Mouse (Mus musculus): ENCODE results near the gene Polr2e. TPM values are rescaled to one million over a fixed set of nuclear protein-coding genes. Genes with fewer than 3 reads are reported as not detected.
A peak's percentile ranks its signal among the peaks of the same experiment; 100 is the strongest.
"Not testable (repeated sequence)": the region's sequence is repeated elsewhere in the genome, so short reads cannot be mapped to it uniquely, and the experiment has no call there.

Polr2e gene
- polyA plus RNA-seq, 1 experiment from 2014 or later: 145 TPM

DNA sequence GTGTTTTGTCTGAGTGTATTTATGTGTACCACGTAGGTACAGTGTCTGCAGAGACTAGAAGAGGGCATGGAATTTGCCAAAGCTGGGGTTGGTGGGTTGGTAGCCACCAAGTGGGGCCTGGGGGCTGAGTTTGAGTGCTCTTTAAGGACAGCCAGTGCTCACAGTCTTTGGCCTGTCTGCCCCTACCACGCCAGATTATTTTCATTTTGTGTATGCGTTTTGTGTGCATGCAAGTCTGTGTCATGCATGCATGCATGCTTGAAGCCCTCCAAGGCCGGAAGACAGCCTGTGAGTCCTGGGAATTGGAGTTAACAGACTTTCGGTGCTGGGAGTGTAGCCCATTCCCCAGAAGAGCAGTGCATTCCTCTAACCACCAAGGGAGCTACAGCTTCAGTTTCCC, 15.8 kb upstream of the Polr2e start:
- Histone ChIP-seq H3K4me3 (peak overlapping the region; percentile 59), H3K27me3 (no peaks in the 10 kb centered on the region), H3K27ac (replicated peaks) (no peak overlapping the region), H3K9me3 (no peaks in the 10 kb centered on the region), H3K4me2 (peak overlapping the region; percentile 60), H3K9ac (peak overlapping the region; percentile 74; the same call in 1 of the 2 replicates), H3K36me3 (peaks cover 25% of the 10 kb centered on the region), H3K4me1 (replicated peaks) (peaks cover 21% of the 10 kb centered on the region)
- no peak for ATAC-seq (ENCODE audit: low FRiP score, low read depth)
- WGBS: 76% methylated on average over 5 of the region's 5 CpGs

DNA sequence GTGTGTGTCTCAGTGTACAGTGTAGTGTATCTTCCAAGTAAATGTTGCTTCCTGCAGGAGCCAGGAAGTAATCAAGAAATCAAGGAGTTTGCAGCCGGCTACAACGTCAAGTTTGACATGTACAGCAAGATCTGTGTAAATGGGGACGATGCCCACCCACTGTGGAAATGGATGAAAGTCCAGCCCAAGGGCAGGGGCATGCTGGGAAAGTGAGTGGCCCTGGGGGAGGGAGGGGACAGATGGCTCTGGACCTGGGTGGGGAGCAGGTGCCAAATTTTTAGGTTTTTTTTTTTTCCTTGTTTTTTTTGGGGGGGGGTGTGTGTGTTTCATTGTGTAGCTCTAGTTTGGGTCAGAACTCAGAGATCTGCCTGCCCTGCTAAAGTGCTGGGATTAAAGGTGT, 15.3 kb upstream of the Polr2e start:
- Histone ChIP-seq H3K36me3 (peaks cover 25% of the 10 kb centered on the region), H3K4me3 (peak overlapping the region; percentile 59), H3K4me1 (replicated peaks) (peaks cover 21% of the 10 kb centered on the region), H3K9ac (peak overlapping the region; percentile 74), H3K27ac (replicated peaks) (peak overlapping the region; percentile 90; the same call in 1 of the 2 replicates), H3K4me2 (peak overlapping the region; percentile 60)
- not testable (repeated sequence) for H3K27me3 ChIP-seq; H3K9me3 ChIP-seq; ATAC-seq (ENCODE audit: low FRiP score, low read depth)
- 2% methylated on average over 3 of the region's 3 CpGs for WGBS

DNA sequence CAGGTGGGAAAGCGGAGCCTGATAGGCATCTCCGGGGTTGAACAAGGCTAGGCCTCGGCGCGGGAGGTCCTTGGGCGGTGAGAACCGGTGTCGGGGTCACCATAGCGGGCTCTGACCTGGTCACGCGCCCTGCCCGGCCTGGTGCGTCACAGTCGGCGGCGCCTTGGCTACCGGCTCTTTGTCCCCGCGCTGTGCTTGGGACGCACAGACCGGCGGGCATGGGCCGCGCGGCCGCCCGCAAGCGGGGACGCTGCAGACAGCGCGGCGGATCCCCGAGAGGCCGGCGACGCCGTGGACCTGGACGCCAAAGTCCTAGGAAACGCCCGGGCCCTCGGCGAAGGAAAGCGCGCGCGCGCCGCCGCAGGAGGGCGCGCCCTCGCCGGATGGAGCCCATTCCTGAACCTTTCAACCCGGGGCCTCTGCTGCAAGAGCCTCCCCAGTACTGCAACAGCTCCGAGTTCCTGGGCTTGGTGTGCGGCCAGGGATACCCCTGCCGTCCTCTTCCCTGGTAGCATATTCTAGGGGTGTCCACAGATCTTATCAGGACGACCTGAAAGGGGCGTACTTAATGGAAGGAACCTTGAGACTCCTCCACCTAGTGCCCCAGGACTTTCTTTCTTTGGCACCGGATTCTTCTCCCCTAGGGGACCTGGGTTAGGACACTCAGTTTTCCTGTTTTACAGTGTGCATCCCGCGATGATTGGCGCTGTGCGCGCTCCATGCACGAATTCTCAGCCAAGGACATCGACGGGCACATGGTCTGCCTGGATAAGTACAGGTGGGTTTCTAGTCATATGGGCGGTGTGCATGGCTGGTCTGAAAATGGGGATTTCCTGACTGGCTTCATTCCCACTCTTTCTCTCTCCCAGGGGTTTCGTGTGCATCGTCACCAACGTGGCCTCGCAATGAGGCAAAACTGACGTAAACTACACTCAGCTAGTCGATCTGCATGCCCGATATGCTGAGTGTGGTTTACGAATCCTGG, 14.5 kb upstream of the Polr2e start:
- Histone ChIP-seq H3K4me2 (peak overlapping the region; percentile 60), H3K9ac (peak overlapping the region; percentile 74), H3K36me3 (peaks cover 21% of the 10 kb centered on the region), H3K27ac (replicated peaks) (peak overlapping the region; percentile 90), H3K4me1 (replicated peaks) (peaks cover 21% of the 10 kb centered on the region), H3K4me3 (peak overlapping the region; percentile 59), H3K27me3 (no peaks in the 10 kb centered on the region), H3K9me3 (no peaks in the 10 kb centered on the region)
- WGBS: 1% methylated on average over 77 of the region's 77 CpGs
- peak; percentile 46; the same call in 1 of the 2 replicates for ATAC-seq (ENCODE audit: low FRiP score, low read depth)

DNA sequence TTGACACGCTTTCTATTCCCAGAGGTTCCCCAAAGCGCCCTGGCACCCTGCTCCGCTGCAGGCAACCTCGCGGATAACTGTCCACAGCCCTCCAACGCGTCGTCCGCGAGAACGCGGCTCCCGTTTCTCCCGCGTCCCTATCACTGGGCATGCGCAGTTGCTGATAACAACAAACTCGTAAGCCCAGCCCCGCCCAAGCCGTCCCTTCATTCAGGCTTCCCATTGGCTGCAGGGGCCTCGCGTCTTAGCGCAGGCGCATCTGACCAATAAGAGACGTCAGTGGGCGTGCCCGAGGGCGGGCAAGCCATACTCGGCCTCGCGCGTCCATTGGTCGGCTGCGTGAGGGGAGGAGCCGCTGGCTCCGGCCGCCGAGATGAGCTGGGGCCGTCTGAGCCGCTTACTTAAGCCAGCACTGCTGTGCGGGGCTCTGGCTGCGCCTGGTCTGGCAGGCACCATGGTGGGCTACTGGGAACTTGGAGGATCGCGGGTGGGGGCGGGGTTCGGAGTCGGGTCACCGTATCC, 13.7 kb upstream of the Polr2e start:
- Histone ChIP-seq H3K27ac (replicated peaks) (peak overlapping the region; percentile 90), H3K4me2 (peak overlapping the region; percentile 60), H3K9me3 (no peaks in the 10 kb centered on the region), H3K4me1 (replicated peaks) (peaks cover 21% of the 10 kb centered on the region), H3K36me3 (peaks cover 20% of the 10 kb centered on the region), H3K4me3 (peak overlapping the region; percentile 59), H3K9ac (peak overlapping the region; percentile 74), H3K27me3 (no peaks in the 10 kb centered on the region)
- 0% methylated on average over 47 of the region's 47 CpGs for WGBS
- peak; percentile 97 for ATAC-seq (ENCODE audit: low FRiP score, low read depth)

DNA sequence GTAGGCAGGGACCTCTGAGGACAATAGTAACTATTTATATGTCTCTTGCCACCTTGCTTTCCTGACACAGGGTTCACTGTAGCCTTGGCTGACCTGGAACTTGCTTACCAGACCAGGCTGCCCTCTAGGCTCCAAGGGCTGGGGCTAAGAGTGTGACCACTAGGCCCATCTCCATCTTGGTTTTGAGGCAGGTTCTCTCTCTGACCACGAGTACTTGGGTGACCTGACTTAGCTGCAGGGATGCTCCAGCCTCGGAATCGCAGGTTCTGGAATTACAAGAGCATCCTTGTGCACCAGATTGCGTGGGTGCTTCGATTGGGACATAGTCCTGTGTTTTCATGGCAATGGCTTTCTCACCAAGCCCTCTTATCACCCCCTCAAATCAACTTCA, 12.8 kb upstream of the Polr2e start:
- Histone ChIP-seq H3K4me1 (replicated peaks) (peaks cover 21% of the 10 kb centered on the region), H3K27ac (replicated peaks) (peak overlapping the region; percentile 90; the same call in 1 of the 2 replicates), H3K9me3 (no peaks in the 10 kb centered on the region), H3K36me3 (peaks cover 11% of the 10 kb centered on the region; the same call in 1 of the 2 replicates), H3K27me3 (no peaks in the 10 kb centered on the region), H3K9ac (no peak overlapping the region), H3K4me2 (no peak overlapping the region), H3K4me3 (no peak overlapping the region)
- 89% methylated on average over 5 of the region's 5 CpGs for WGBS
- ATAC-seq (ENCODE audit: low FRiP score, low read depth): no peak

DNA sequence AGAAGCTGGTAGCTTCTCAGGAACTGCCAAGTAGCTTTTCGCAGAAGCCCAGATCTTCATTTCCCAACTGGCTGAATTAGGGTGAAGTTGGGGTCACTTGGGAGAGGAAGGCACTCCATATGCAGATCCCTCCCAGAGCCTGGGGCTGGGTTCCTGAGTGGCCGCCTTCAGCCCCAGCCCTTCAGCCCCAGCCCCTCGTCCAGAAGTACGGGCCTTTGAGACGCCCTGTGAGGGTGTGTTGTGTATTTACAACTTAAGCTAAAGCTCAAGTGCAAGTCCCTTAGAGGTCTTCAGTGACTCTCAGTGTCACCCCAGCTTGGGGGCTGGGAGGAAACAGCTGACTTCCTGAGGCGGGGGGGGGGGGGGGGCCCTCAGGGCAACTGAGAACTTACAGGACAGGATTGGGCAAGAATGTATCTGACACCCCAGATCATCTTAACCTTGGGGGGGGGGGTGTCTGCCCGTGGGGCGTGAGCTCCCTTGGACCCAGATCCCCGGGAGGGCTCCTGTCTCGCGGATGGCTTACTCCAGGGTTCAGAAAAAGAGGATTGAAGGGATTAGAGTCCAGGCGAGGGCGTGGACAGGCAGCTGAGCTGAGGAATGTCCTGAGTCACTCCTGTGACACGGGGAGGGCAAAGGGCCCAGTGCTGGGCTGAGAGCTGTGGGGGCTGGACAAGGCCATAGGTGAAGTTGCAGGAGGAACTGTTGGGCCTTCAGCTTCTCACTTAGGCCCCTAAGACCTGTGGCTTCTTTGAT, 12.2 kb upstream of the Polr2e start:
- no peak for ATAC-seq (ENCODE audit: low FRiP score, low read depth)
- H3K4me3 ChIP-seq: no peak overlapping the region
- peaks cover 5% of the 10 kb centered on the region; the same call in 1 of the 2 replicates for H3K36me3 ChIP-seq
- H3K27me3 ChIP-seq: no peaks in the 10 kb centered on the region
- H3K4me2 ChIP-seq: no peak overlapping the region
- H3K4me1 ChIP-seq (replicated peaks): peaks cover 21% of the 10 kb centered on the region
- no peak overlapping the region for H3K9ac ChIP-seq
- H3K9me3 ChIP-seq: no peaks in the 10 kb centered on the region
- 44% methylated on average over 14 of the region's 14 CpGs for WGBS
- peak overlapping the region; percentile 90; the same call in 1 of the 2 replicates for H3K27ac ChIP-seq (replicated peaks)

DNA sequence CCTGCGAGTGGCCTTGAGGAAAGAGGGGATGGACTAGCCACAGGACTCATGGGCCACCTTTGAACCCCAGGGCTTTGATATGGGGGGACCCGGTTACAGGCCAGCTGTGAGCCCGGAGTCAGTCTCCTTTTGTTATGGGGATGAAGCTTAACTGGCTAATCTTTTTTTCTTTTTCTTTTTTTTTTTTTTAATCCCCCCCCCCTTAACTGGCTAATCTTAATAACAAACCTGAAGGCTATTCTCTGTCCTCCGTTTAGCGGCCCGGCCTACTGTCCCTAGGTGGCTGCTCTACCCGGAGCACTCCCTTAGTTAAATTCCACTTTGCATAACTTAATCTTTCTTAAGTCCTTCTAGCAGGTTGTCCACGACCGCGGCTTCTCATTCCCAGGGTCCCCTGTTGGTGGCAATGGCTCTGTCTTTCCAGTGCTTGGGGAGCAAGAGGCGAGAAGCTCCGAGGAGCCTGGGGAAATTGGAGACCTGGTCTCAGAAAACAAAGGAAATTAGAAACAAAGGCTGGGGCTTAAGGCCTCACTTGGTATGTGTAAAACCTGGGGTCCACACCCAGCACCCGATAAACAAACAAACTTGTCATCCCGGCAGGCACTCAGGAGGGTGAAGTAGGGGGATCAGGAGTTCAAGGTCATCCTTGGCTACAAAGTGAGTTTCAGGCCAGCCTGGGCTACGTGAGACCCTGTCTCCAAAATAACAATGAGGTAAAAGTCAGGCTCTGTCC, 11.5 kb upstream of the Polr2e start:
- H3K9ac ChIP-seq: no peak overlapping the region
- H3K4me3 ChIP-seq: no peak overlapping the region
- H3K27ac ChIP-seq (replicated peaks): peak overlapping the region; percentile 35; the same call in 1 of the 2 replicates

DNA sequence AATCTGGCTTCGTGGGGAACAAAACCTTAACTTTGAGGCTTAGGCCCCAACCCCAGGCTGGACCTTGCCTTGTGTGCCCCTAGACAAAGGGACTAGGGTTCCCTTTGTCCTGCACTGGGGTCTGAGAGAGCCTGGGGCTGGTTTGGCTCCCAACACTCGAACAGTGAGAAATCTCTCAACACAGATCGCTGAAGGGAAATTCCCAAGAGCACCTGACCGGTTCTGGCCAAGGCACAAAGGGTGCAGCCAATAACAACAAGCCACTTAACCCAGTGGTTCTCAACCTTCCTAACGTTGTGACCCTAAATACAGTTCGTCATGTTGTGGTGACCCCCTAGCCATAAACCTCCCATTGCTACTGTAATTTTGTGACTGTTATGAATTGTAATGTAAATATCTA, 10.6 kb upstream of the Polr2e start:
- WGBS: 22% methylated on average over 6 of the region's 6 CpGs
- H3K27me3 ChIP-seq: no peaks in the 10 kb centered on the region
- H3K4me3 ChIP-seq: no peak overlapping the region
- no peaks in the 10 kb centered on the region for H3K36me3 ChIP-seq
- H3K9me3 ChIP-seq: no peaks in the 10 kb centered on the region
- no peak overlapping the region for H3K27ac ChIP-seq (replicated peaks)
- no peak overlapping the region for H3K9ac ChIP-seq
- ATAC-seq (ENCODE audit: low FRiP score, low read depth): no peak
- H3K4me2 ChIP-seq: no peak overlapping the region
- peaks cover 14% of the 10 kb centered on the region for H3K4me1 ChIP-seq (replicated peaks)

More for the DNA sequence above, 11.5 kb upstream of the Polr2e start:
- no peaks in the 10 kb centered on the region; the same call in 1 of the 2 replicates for H3K36me3 ChIP-seq
- H3K4me2 ChIP-seq: no peak overlapping the region
- no peak for ATAC-seq (ENCODE audit: low FRiP score, low read depth)
- H3K9me3 ChIP-seq: no peaks in the 10 kb centered on the region
- no peaks in the 10 kb centered on the region for H3K27me3 ChIP-seq
- WGBS: 21% methylated on average over 15 of the region's 15 CpGs
- peaks cover 21% of the 10 kb centered on the region for H3K4me1 ChIP-seq (replicated peaks)

DNA sequence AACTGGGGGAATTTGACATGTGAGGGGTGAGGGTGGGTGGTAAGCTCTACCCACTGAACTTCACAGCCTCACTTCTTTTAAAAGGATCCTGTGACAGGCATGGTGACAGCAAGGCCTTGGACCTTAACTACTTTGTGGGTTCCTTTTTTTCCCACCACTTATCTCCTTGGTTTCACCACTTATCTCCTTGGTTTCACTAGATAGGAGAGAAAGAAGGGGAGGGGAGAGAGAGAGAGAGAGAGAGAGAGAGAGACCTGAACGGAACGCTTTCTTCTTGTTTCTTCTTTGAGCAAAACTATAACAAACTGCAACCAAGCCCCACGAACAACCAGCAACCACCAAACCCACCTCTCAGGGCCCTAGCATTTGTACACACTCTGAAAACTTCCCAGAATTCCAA, 9.2 kb upstream of the Polr2e start:
- Histone ChIP-seq H3K27me3 (no peaks in the 10 kb centered on the region), H3K4me1 (replicated peaks) (peaks cover 4% of the 10 kb centered on the region), H3K4me3 (no peak overlapping the region), H3K36me3 (no peaks in the 10 kb centered on the region), H3K9ac (no peak overlapping the region), H3K9me3 (no peaks in the 10 kb centered on the region), H3K27ac (replicated peaks) (no peak overlapping the region), H3K4me2 (no peak overlapping the region)
- WGBS: 60% methylated on average over 3 of the region's 3 CpGs
- ATAC-seq (ENCODE audit: low FRiP score, low read depth): no peak

DNA sequence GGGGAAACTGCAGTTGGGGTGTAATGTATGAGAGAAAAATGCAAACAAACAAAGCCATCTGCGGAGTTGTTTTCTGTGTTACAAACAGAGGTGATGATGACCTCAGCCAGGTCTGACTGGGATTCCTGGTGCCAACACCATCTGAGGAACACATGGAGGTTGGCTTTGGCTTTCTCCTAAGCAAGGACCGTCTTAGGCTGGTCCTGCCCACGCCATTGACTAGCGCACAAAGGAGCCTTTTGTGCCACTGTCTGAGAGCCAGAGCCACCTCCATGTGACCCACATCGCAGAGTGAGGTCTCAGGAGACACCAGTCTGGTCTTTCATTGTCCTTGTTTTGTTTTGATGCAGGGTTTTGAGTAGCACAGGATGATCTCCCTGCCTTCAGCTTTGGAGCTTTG, 8.8 kb upstream of the Polr2e start:
- no peaks in the 10 kb centered on the region for H3K9me3 ChIP-seq
- no peaks in the 10 kb centered on the region for H3K36me3 ChIP-seq
- H3K4me1 ChIP-seq (replicated peaks): peaks cover 4% of the 10 kb centered on the region
- H3K4me2 ChIP-seq: no peak overlapping the region
- 6% methylated on average over 5 of the region's 5 CpGs for WGBS
- H3K4me3 ChIP-seq: no peak overlapping the region
- H3K9ac ChIP-seq: no peak overlapping the region
- no peak overlapping the region for H3K27ac ChIP-seq (replicated peaks)
- H3K27me3 ChIP-seq: no peaks in the 10 kb centered on the region
- no peak for ATAC-seq (ENCODE audit: low FRiP score, low read depth)

DNA sequence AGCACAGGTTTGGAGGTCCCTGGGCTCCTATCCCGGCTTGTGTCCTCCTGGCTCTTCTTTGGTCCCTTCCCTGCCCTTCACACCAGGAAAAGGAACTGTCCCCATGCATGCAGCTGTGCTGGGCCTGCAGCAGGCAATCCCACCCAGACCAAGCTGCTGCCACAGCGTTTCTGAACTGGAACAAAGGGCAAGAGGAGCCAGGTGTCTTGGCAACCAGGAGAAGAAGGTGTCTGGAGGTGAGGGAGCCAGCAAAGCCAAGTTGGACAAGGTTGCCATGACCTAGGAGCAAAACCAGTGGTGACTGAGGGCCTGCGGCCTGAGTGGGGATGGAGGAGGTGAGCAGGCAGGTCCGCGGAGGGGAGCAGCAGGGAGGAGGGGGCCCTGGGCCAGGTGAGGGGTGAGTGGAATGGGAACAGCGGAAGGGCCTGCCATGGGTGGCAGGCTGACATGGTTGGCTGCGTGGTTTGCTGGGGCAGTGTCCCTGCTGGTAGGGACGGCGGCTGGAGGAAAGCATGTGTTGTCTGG, 7.5 kb upstream of the Polr2e start, which contains the start of gene Gpx4:
Gpx4 (plus strand) TSS at position 126 of the 525 bp plus-strand sequence.
- Histone ChIP-seq H3K4me2 (no peak within 1 kb of the TSS), H3K27ac (replicated peaks) (no peak within 1 kb of the TSS), H3K27me3 (no peaks in the 10 kb centered on the region), H3K4me1 (replicated peaks) (no peaks in the 10 kb centered on the region), H3K4me3 (no peak within 1 kb of the TSS), H3K9ac (no peak within 1 kb of the TSS), H3K36me3 (no peaks in the 10 kb centered on the region), H3K9me3 (no peaks in the 10 kb centered on the region)
- no peak for ATAC-seq (ENCODE audit: low FRiP score, low read depth)
- 44% methylated on average over 9 of the region's 9 CpGs for WGBS
